ENCODE assay signal across 29 mouse cellular contexts in the genomic region with DNA sequence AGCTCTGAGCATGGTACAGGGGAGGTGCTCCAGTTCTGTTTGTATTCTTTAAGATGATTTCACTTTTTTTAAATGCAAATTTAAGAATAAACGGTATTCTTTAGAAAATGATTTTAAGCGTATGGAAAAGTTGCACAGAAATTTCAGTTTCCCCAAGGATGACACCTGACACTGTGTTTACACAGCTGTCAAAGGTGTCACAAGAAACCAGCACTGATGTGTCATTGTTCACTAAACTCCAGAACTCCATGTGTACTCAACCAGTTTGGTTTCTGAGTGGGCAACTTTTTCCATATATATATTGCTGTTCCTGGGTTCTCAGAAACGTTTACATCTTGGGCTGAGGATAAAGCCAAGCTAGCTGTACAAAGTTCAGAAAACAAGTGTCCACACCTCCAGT.
"Had no signal": no experiment of that assay in that cellular context is flagged by ENCODE, and none has a peak within 500 bp of the region (broad histone marks: within the 10 kb centered on the region; RNA-seq: fewer than 3 reads in every experiment).

No protein-coding gene starts in this region.

- DNase-seq: heart, postnatal 10 days; heart, postnatal 14 days; heart, postnatal 36 days; heart, postnatal 4 days; kidney, adult 11 months; kidney, adult 18-20 months; kidney, adult 2 months; kidney, adult 8-10 months; kidney, adult 9 months; kidney, postnatal 10 days; kidney, postnatal 14 days; kidney, postnatal 25 days; kidney, postnatal 36 days; kidney, postnatal 4 days; layer of hippocampus, adult 9-11 months; layer of hippocampus, postnatal 36 days had no signal

- H3K36me3 ChIP-seq: heart, embryonic 10.5 days; heart, embryonic 12.5 days; heart, embryonic 13.5 days; heart, embryonic 15.5 days; hindbrain, embryonic 10.5 days; hindbrain, embryonic 12.5 days; hindbrain, embryonic 13.5 days; hindbrain, embryonic 15.5 days; intestine, embryonic 15.5 days; kidney, embryonic 15.5 days had no signal

- H3K4me2 ChIP-seq: heart, embryonic 11.5 days; heart, embryonic 12.5 days; heart, embryonic 13.5 days; heart, embryonic 15.5 days; hindbrain, embryonic 12.5 days; hindbrain, embryonic 13.5 days; hindbrain, embryonic 14.5 days; hindbrain, embryonic 15.5 days; intestine, embryonic 15.5 days; kidney, embryonic 15.5 days had no signal

- H3K27me3 ChIP-seq: heart, embryonic 12.5 days; heart, embryonic 13.5 days; heart, embryonic 15.5 days; hindbrain, embryonic 12.5 days; hindbrain, embryonic 13.5 days; hindbrain, embryonic 15.5 days; intestine, embryonic 15.5 days; kidney, embryonic 15.5 days had no signal

- H3K4me3 ChIP-seq: heart, embryonic 10.5 days; heart, embryonic 12.5 days; heart, embryonic 13.5 days; heart, embryonic 15.5 days; hindbrain, embryonic 10.5 days; hindbrain, embryonic 12.5 days; hindbrain, embryonic 13.5 days; hindbrain, embryonic 15.5 days; intestine, embryonic 15.5 days; kidney, embryonic 15.5 days; layer of hippocampus, adult 2 months had no signal
